Mouse (Mus musculus): Measurements from ENCODE around the gene Gm28053. TPM values are rescaled to one million over a fixed set of nuclear protein-coding genes. Genes with fewer than 3 reads are reported as not detected.

Gm28053 gene
- total RNA-seq, 2 experiments from 2014 or later, result 1.5 to 2.4 TPM

Other genes with a start within 250 kb of the Gm28053 start
- gene Atp6v0e2, start 181.0 kb upstream of the Gm28053 start, total RNA-seq (2021), result 100 to 1,000 TPM; 522 to 523 TPM
- 10 to 100 TPM; 29.2 to 30.2 TPM for gene Lrrc61, start 163.8 kb upstream of the Gm28053 start, total RNA-seq (2021)
- 10 to 100 TPM; 14.9 to 23.3 TPM for gene Rarres2, start 145.8 kb upstream of the Gm28053 start, total RNA-seq (2021)
- not detected for gene Gm45021, start 129.0 kb upstream of the Gm28053 start, total RNA-seq (2021)
- 10 to 100 TPM; 29.3 to 38.4 TPM for gene Repin1, start 124.7 kb upstream of the Gm28053 start, total RNA-seq (2021)
- gene Gm44965, start 124.7 kb upstream of the Gm28053 start, total RNA-seq (2021), result not detected
- 1 to 10 TPM; 6.4 to 6.5 TPM for gene Zfp775, start 116.5 kb upstream of the Gm28053 start, total RNA-seq (2021)
- 10 to 100 TPM; 12.5 to 13.7 TPM for gene AI854703, start 91.8 kb upstream of the Gm28053 start, total RNA-seq (2021)
- 1 to 10 TPM; 1.0 to 1.4 TPM for gene Gimap8, start 71.4 kb upstream of the Gm28053 start, total RNA-seq (2021)
- under 1 TPM; 0.55 to 0.62 TPM for gene Gimap9, start 42.5 kb upstream of the Gm28053 start, total RNA-seq (2021)
- under 1 TPM; 0.21 to 0.30 TPM for gene Gimap4, start 34.1 kb upstream of the Gm28053 start, total RNA-seq (2021)
- gene Gimap6, start 10.4 kb upstream of the Gm28053 start, total RNA-seq (2021), result 1 to 10 TPM; 6.5 to 7.3 TPM
- not detected for gene Gimap7, start within 50 bp of the Gm28053 start, total RNA-seq (2021)
- gene Gimap1, start 20.4 kb downstream of the Gm28053 start, total RNA-seq (2021), result 1 to 10 TPM; 2.1 to 2.6 TPM
- gene Gimap5, start 27.6 kb downstream of the Gm28053 start, total RNA-seq (2021), result 1 to 10 TPM; 1.3 to 1.7 TPM
- not detected for gene Gimap3, start 52.2 kb downstream of the Gm28053 start, total RNA-seq (2021)
- 10 to 100 TPM; 18.3 to 19.8 TPM for gene Tmem176a, start 122.3 kb downstream of the Gm28053 start, total RNA-seq (2021)
- 10 to 100 TPM; 47.2 to 52.1 TPM for gene Tmem176b, start 122.9 kb downstream of the Gm28053 start, total RNA-seq (2021)
- gene Aoc1, start 154.3 kb downstream of the Gm28053 start, total RNA-seq (2021), result not detected
- gene 1600015I10Rik, start 211.3 kb downstream of the Gm28053 start, total RNA-seq (2021), result not detected